Mouse (Mus musculus) thymus, postnatal 4 days (tissue): Measurements from ENCODE around the gene Med27.

Experiments used
- DNase-seq: peaks from one replicate; pipeline ENCODE4 v3.0.0; 2021

Med27 gene

GRCm38 (mm10) chr2:29438530-29438862, 91.9 kb downstream of the Med27 start:
- DNase-seq, result no peak

- no peak for DNase-seq
These were observed 92.4 kb downstream of the Med27 start for GRCm38 (mm10) chr2:29438986-29439385.

- DNase-seq, result no peak
These were observed 92.8 kb downstream of the Med27 start for GRCm38 (mm10) chr2:29439396-29439795.

GRCm38 (mm10) chr2:29439857-29440502, 93.4 kb downstream of the Med27 start:
- no peak for DNase-seq

- DNase-seq, result no peak
These were observed 95.7 kb downstream of the Med27 start for GRCm38 (mm10) chr2:29442275-29442674.

GRCm38 (mm10) chr2:29443626-29444217, 97.1 kb downstream of the Med27 start:
- no peak for DNase-seq

GRCm38 (mm10) chr2:29448476-29449002, 101.9 kb downstream of the Med27 start:
- DNase-seq, result no peak

GRCm38 (mm10) chr2:29451368-29451999, 104.9 kb downstream of the Med27 start:
- no peak for DNase-seq

- no peak for DNase-seq
These were observed 106.8 kb downstream of the Med27 start for GRCm38 (mm10) chr2:29453376-29453775.

- DNase-seq, result no peak
These were observed 110.2 kb downstream of the Med27 start for GRCm38 (mm10) chr2:29456631-29457320.

- peak; percentile 59 for DNase-seq
These were observed 111.1 kb downstream of the Med27 start for GRCm38 (mm10) chr2:29457677-29458076.

- DNase-seq, result no peak
These were observed 111.8 kb downstream of the Med27 start for GRCm38 (mm10) chr2:29458346-29458950.

- no peak for DNase-seq
These were observed 113.0 kb downstream of the Med27 start for GRCm38 (mm10) chr2:29459648-29460047.

GRCm38 (mm10) chr2:29461841-29462240, 115.2 kb downstream of the Med27 start:
- DNase-seq, result no peak

GRCm38 (mm10) chr2:29463039-29463585, 116.5 kb downstream of the Med27 start:
- DNase-seq, result no peak

GRCm38 (mm10) chr2:29464851-29465648, 118.4 kb downstream of the Med27 start:
- DNase-seq, result no peak

- DNase-seq, result no peak
These were observed 119.1 kb downstream of the Med27 start for GRCm38 (mm10) chr2:29465649-29466137.

- no peak for DNase-seq
These were observed 119.8 kb downstream of the Med27 start for GRCm38 (mm10) chr2:29466396-29466795.

GRCm38 (mm10) chr2:29468517-29468936, 121.9 kb downstream of the Med27 start:
- no peak for DNase-seq

GRCm38 (mm10) chr2:29472952-29473437, 126.4 kb downstream of the Med27 start:
- no peak for DNase-seq

- DNase-seq, result no peak
These were observed 127.3 kb downstream of the Med27 start for GRCm38 (mm10) chr2:29473907-29474306.

GRCm38 (mm10) chr2:29476702-29477101, 130.1 kb downstream of the Med27 start:
- no peak for DNase-seq
